ENCODE assay signal across 15 mouse cellular contexts in the genomic region with DNA sequence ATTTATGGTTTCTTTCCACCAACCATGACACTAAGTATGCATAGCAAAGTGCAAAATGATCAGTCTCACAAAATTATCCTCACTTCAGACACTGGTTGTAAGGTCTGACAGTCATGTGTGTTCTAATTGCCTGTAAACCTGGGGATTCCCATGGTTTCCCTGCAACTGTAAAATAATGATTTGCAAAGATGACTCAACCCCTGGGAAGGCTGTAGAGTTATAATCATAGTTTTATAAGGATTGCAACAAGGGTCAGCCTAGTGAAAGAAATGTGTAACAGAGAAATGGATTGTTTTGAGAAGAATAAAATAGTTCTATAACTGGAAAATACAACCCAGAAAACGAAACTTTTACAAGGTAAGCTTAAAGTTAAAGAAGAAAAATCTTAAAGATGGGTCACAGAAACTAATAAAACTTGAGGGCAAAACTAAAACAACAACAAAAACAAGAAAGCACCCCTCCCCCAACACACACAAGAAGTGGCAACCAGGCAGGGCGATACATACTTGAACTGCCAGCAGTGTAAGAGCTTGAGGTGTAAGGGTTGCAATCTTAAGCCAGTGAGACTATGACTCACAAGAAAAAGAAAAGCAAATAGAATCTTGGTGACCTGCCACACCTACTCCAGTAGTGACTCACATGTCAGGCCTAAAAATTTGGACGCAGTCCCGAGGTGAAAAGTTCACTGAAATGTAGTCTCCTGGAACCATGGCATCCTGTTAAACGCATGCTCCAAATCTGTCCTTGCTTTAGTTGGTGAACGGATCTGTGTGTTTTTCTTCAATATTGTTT. TPM values are rescaled to one million over a fixed set of nuclear protein-coding genes. Genes with fewer than 3 reads are reported as not detected.
DNase-seq lines count a peak whose midpoint lies in the region; ATAC-seq lines count a peak whose summit lies in the region.
"Had no signal": no experiment of that assay in that cellular context is flagged by ENCODE, and none has a peak within 500 bp of the region (broad histone marks: within the 10 kb centered on the region; RNA-seq: fewer than 3 reads in every experiment).

No protein-coding gene starts in this region.

- no peak overlapping the region for H3K9ac ChIP-seq in lung, embryonic 16.5 days (ENCODE audit: low read length)
- no peak overlapping the region for H3K9ac ChIP-seq in forebrain, embryonic 11.5 days (ENCODE audit: low read length)
- H3K9ac ChIP-seq: liver, embryonic 12.5 days had no signal

- no peaks in the 10 kb centered on the region for H3K9me3 ChIP-seq in lung, embryonic 16.5 days (ENCODE audit: control insufficient read depth, low read length)
- H3K9me3 ChIP-seq in forebrain, embryonic 11.5 days (ENCODE audit: control insufficient read depth, low read length), result no peaks in the 10 kb centered on the region
- H3K9me3 ChIP-seq: liver, embryonic 12.5 days had no signal

- no peak overlapping the region for H3K4me3 ChIP-seq in lung, embryonic 16.5 days (ENCODE audit: low read length)
- no peak overlapping the region for H3K4me3 ChIP-seq in forebrain, embryonic 11.5 days (ENCODE audit: low read depth, low read length)
- H3K4me3 ChIP-seq: erythroblast, embryonic 14.5 days; left cerebral cortex, adult 2 months; liver, embryonic 12.5 days had no signal

- 62% methylated on average over 6 of the region's 6 CpGs for WGBS in lung, embryonic 16.5 days
- 90% methylated on average over 6 of the region's 6 CpGs for WGBS in forebrain, embryonic 11.5 days

- no peaks in the 10 kb centered on the region for H3K27me3 ChIP-seq in lung, embryonic 16.5 days (ENCODE audit: control insufficient read depth, insufficient read depth, low read depth, low read length)
- H3K27me3 ChIP-seq in forebrain, embryonic 11.5 days (ENCODE audit: control insufficient read depth, insufficient read depth, low read length), result no peaks in the 10 kb centered on the region
- H3K27me3 ChIP-seq: liver, embryonic 12.5 days had no signal

- 0 out of 2 replicates have a peak, but pooled peaks have one; percentile 52 for ATAC-seq in lung, embryonic 16.5 days (ENCODE audit: low read depth)
- no peak for ATAC-seq in forebrain, embryonic 11.5 days (replicated peaks; ENCODE audit: low FRiP score)
- ATAC-seq: activated CD4-positive, CD25-positive, alpha-beta regulatory T cell, adult 4 months; liver, embryonic 12.5 days had no signal

- no peaks in the 10 kb centered on the region for H3K36me3 ChIP-seq in lung, embryonic 16.5 days (ENCODE audit: control insufficient read depth, insufficient read depth, low read length)
- H3K36me3 ChIP-seq in forebrain, embryonic 11.5 days (ENCODE audit: control insufficient read depth, insufficient read depth, low read length), result no peaks in the 10 kb centered on the region
- H3K36me3 ChIP-seq: liver, embryonic 12.5 days had no signal

- H3K4me2 ChIP-seq in lung, embryonic 16.5 days (ENCODE audit: low read depth, low read length), result no peak overlapping the region
- H3K4me2 ChIP-seq in forebrain, embryonic 11.5 days (ENCODE audit: low read depth, low read length, severe bottlenecking), result no peak overlapping the region
- H3K4me2 ChIP-seq: liver, embryonic 12.5 days had no signal

- no peak overlapping the region for H3K27ac ChIP-seq in lung, embryonic 16.5 days (ENCODE audit: low read length)
- H3K27ac ChIP-seq in forebrain, embryonic 11.5 days (ENCODE audit: low read depth, low read length), result no peak overlapping the region
- H3K27ac ChIP-seq: left cerebral cortex, adult 2 months; liver, embryonic 12.5 days had no signal

- DNase-seq in kidney, adult 9 months, result peak; percentile 18
- DNase-seq in kidney, postnatal 14 days, result no peak
- peak; percentile 29 for DNase-seq in adrenal gland, postnatal 10 days
- DNase-seq in urinary bladder, postnatal 36 days (ENCODE audit: low spot score in 2 of 2), result peak; percentile 47 to 67
- no peak for DNase-seq in ovary, postnatal 10 days (ENCODE audit: low spot score)
- DNase-seq in forebrain, embryonic 11.5 days (ENCODE audit: low spot score), result no peak
- DNase-seq: heart, adult 11 months; kidney, postnatal 25 days; thymus, adult 18-20 months had no signal

- no peaks in the 10 kb centered on the region for H3K4me1 ChIP-seq in lung, embryonic 16.5 days (replicated peaks; ENCODE audit: control insufficient read depth, insufficient read depth, low read length)
- no peaks in the 10 kb centered on the region for H3K4me1 ChIP-seq in forebrain, embryonic 11.5 days (replicated peaks; ENCODE audit: control insufficient read depth, insufficient read depth, low read length)
- H3K4me1 ChIP-seq: liver, embryonic 12.5 days had no signal

RNA-seq across cellular contexts. Expression of a gene that starts 16.9 kb away (rescaled TPM):
- under 1 TPM; 0.09 to 0.12 TPM for total RNA-seq in adrenal gland, postnatal 10 days (2021)
- polyA plus RNA-seq in lung, embryonic 16.5 days (2015; fragmentation: Nextera tagmentation; extraction: Ambion mirVana), result 0.14 and 0.48 TPM in 2 replicates
- 0.12 and 0.27 TPM in 2 replicates for polyA plus RNA-seq in forebrain, embryonic 11.5 days (2014; fragmentation: Nextera tagmentation; extraction: Ambion mirVana)
- polyA plus RNA-seq: activated CD4-positive, CD25-positive, alpha-beta regulatory T cell, adult 4 months; liver, embryonic 12.5 days; spleen, adult 2 months had no signal

Comparison
In these comparisons a context has a peak if more than half of its experiments do, and no peak if none do; other contexts are left out.
1. DNase-seq: peak in kidney, adult 9 months (single experiment), adrenal gland, postnatal 10 days (single experiment) and urinary bladder, postnatal 36 days (2 of 2); none in kidney, postnatal 14 days (single experiment), ovary, postnatal 10 days (single experiment) and forebrain, embryonic 11.5 days (single experiment).